Mouse (Mus musculus) adrenal gland, adult 8-10 months (tissue): Measurements from ENCODE around the gene Soga1. TPM values are rescaled to one million over a fixed set of nuclear protein-coding genes. Genes with fewer than 3 reads are reported as not detected.

Experiments used
- DNase-seq: peaks from one replicate; pipeline ENCODE4 v3.0.0; 2022
- total RNA-seq, 4 experiments: library from RNA; stranded (reverse); gene quantifications; 2 replicates each; pipeline ENCODE4 v1.2.4; 2022

Gene Soga1
- total RNA-seq, 4 experiments from 2014 or later = 38.6 to 50.0 (median 46.5) TPM

DNA sequence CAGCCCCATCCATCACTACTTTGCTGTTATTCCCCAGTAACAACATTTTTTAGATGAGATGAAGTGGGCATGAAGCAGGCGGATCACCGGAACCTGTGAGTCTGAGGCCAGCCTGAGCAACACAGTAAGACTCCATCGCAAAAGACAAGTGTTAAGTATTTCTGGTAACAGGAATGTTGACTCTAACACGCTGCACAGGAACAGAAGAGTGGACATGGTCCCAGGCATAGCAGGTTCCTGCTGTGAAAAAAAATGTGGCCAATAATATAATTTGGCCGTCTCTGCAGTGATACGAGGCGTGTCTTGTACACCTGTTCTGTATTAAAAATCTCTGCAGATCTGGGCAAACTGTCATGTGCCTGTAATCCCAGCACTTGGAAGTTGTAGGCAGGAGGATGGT lies 43.7 kb downstream of the Soga1 start:
- no peak for DNase-seq

GRCm38 (mm10) chr2:157030804-157031203 lies 48.2 kb downstream of the Soga1 start:
- DNase-seq = peak; percentile 63

DNA sequence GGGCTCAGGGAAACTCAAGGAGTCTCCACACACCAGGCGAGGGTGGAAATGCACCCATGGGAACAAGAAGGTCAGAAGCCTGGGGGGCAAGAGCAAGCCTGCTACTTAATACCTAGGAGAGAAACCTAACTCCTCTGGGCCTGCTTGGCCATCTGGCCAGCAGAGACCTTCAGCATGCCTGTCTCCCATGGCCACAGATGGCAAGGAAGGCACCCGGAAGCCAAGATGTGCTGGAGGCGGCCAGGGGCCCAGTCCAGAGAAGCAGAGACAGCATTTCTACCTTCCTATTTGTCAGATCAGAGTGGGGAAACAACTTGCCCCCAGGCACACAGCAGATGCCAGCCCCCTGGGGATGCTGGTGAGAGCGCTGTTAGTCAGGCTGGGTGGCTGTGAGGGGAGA lies 50.8 kb downstream of the Soga1 start:
- no peak for DNase-seq

DNA sequence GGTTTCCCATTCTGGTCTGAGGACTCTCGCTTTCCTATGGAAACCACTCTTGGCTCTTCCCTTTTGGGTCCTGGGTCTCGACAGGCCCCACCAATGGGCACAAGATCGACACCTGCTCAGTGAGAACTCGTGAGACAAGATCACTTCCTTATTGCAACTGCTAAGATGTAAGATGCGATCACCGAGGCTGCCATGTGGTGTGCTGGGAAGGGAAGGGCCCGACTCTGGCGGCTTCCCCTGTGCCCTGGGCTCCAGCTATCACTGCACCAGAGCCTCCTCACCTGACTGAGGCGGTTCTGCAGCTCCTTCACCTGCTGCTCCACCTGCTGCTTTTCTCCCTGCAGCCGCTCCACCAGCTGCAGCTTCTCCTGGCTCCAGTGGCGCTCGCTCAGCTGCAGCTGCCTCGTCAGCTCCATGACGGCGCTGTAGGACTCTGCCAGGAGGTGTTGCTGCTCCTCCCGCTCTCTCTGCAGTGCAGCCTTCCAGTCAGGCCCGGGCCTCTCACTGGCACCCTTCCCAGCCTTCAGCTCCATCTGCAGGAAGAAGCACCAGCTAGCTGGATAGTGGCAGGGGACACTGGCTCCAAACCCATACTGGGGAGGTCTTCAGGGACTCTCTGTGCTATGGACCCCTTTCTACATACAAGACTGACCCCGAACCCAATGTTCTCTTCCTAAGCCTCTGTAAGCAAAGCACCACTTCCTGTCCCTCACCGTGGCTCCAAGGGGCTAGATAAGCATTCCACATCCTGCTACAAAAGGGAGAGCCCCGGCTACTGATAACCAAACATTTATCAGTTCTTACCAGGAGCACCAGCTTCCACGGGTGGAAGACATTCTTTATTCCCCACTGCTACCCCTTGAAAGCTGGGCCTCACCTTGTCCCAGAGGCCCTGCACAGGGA lies 51.7 kb downstream of the Soga1 start:
- no peak for DNase-seq

DNA sequence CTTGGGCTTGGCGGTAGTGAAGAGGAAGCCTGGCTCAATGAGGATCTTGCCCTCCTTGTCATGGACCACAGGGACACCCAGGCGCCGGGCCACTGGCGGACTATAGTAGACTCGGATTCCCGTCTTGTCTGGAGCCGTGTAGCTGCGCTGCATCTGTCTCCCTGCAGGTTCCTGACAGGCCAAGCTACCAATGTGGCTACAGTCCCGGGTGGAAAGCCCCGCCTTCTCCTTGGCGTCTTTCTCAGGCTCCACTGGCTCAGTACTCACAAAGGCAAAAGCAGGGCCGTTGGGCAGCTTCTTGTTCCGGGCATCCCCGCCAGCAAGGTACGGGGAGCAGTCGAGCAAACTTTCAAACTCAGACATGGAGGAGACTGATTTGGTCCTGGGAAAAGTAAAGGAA lies 57.9 kb downstream of the Soga1 start:
- DNase-seq = no peak

GRCm38 (mm10) chr2:157019228-157019627 lies 59.8 kb downstream of the Soga1 start:
- DNase-seq = no peak

GRCm38 (mm10) chr2:157016529-157017270 lies 62.4 kb downstream of the Soga1 start:
- no peak for DNase-seq

DNA sequence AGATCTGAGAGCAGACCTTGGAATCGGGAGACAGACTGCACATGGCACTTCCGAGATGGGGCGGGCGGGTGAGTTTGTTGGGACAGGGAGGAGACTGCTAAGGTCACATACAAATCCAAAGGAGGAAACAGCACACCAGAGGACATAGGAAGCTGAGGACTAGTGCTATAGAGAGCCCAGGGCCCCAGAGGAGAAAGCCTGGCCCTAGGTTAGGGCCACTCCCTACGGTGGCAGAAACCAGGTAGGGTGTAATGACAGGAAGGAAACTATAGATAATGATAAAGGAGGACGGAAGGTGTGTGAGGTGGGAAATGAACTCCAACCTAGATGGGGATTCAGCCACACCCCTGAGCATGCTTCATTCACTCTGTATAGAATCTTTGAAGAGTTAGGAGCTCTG lies 66.7 kb downstream of the Soga1 start:
- no peak for DNase-seq

GRCm38 (mm10) chr2:157010634-157011310 lies 68.3 kb downstream of the Soga1 start:
- DNase-seq = no peak

DNA sequence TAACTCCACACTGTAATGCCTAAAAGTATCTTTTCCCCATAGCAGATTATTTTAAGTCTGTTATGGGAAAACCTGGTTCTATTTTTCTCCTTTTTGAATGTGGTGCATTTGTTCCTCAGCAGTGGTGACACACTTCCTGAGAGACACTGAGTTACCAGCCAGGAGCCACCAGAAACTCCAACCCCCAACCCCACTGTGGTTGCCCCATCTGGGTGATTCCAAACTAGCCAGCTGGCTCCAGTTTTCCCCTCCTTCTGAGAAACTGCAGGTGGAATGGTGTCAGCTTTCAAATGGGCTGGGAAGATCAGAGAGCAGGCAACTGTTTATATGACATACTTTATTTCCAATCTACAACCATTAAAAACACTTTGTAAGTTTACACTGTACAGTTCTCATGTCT lies 68.9 kb downstream of the Soga1 start:
- no peak for DNase-seq

DNA sequence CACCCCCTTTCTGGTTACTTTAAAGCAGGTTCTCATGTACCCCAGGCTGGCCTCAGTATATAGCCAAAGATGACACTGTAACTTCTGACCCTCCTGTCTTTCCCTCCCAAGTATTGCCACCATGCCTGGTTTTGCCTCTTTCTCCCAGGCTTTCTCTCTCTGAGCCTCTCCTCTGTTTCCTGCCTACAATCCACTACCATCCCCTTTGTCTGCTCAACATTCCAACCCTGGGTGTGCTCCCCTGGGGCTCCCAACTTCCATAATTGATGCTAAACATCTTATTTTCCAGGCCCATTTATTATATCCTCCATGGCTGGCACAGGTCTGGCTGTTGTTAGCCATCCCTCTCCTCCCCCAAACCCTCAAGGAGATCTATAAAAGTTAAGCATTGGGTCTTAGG lies 70.5 kb downstream of the Soga1 start:
- DNase-seq = no peak

- DNase-seq = no peak
These were observed 71.8 kb downstream of the Soga1 start for GRCm38 (mm10) chr2:157007234-157007596.

- DNase-seq = peak; percentile 86
These were observed 72.4 kb downstream of the Soga1 start, which contains the start of gene Dsn1 for GRCm38 (mm10) chr2:157006511-157007233. TSS of gene Dsn1 (minus strand) at chr2:157007154.

DNA sequence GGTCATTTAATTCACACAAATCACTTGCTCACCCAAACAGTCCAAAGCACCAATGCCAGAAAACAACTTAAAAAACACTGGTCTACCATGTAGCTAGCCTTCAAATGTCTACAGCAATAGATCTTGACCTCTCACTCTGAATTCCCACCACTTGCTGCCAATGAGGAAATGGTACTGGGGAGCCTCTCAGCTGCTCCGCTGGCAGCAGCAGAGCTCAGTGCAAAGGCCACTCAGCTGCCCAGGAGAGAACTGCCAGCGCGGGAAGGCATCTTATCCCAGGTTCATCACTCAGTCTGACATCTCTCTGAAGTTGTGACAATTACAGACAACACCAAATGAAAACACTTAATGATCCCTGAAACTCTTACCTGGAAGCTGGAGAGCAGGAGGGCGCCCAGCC lies 76.7 kb downstream of the Soga1 start:
- DNase-seq = no peak

DNA sequence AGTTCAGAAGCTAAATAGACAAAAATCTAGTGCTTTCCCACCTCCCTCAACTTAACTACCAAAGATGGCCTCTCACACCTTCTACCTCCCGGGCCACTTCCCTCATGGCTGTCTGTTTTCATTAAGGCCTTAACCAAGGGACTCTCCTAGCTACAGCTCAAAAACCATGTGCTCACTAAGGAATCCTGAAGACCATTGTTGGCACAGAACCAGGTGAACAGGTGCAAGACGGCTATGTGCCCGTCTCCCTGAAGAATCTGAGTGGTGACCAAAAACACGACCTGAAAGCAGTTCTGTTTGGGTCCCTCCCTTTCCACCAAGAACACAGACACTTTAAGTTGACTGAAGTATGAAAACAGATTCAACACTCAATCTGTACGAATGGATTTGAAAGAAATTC lies 80.8 kb downstream of the Soga1 start:
- DNase-seq = no peak

- no peak for DNase-seq
These were observed 82.5 kb downstream of the Soga1 start for GRCm38 (mm10) chr2:156996576-156996975.

DNA sequence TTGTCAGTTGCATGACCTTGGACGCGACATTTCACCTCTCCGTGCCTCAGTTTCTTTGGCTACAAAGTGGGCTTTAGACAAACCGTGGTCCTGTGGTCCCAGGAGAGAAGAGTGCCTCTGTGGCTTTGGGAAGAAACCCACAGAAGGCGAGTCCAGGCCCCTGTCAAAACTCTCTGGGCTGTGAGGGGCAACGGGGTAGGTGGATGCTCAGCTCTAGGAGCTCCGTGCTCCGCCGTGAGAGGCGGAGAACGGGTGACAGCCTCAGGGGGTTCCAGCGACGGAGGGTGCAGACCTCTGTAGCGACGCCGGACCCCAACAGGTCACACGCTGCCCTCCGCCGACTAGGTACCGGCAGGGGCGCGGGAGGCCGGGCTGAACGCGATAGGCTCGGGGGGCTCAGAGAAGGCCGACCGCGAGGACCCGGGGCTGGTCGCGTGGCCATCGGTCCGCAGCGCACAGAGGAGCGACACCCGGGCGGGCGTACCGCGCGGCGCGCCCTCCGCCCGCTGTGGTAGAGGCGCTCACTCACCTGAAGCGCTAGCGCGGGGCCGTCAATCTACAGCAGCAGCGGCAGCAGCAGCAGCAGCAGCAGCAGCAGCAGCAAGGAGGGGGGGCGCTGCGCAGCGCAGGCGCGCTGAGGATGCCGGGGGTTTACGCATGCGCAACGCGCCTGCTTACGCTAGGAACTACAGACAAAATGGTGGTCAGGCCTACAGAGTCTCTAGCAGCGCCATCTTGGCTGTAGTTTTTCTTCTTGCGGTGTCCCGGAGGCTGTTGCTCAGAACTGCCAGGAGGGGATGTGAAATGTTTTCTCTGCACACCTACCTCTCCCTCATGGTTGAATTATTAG lies 87.4 kb downstream of the Soga1 start, which contains the start of gene Ndrg3:
Ndrg3 (minus strand) TSS at position 587 of the 850 bp plus-strand sequence.
- DNase-seq = peak; percentile 95

- DNase-seq = no peak
These were observed 88.2 kb downstream of the Soga1 start for GRCm38 (mm10) chr2:156990727-156991431.

DNA sequence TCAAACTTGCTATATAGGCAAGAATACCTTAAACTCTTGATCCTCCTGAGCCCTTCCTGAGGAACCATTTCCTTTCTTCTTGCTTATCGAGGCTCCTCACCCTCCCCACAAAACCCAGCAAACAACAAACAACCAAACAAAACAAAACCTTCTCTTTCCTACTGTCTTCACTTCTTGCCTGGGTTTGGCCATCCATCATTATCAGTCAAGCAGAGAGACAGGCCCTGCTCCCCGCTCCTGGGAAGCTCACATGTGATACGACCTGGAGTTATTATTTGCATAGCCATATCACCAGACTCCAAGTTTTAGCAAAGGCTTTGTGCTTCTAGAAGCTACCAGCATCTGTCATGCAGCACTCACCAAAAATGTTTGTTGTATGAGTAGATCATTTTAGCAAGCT lies 91.7 kb downstream of the Soga1 start:
- DNase-seq = no peak

DNA sequence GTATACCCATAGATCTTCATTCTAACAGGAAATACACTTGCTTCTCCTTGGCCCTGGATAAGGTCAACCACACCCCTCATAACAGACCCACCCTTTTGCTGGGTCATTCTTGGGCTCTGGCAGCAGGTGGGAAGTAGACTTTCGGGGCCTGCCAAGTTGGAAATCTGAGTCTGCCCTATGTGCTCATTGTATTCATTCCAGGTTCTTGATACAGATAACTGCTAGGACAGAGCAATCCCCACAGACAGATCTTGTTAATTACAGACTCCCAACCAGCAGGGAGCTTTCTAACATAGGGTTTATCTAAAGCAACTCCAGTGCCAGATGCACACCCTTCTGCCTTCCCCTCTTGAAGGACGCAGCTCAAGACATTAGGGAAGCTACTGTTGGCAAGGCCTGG lies 96.2 kb downstream of the Soga1 start:
- no peak for DNase-seq

GRCm38 (mm10) chr2:156981291-156981690 lies 97.8 kb downstream of the Soga1 start:
- DNase-seq = no peak
